Comparison of ENCODE assay signal across 9 mouse cellular contexts in the genomic region with DNA sequence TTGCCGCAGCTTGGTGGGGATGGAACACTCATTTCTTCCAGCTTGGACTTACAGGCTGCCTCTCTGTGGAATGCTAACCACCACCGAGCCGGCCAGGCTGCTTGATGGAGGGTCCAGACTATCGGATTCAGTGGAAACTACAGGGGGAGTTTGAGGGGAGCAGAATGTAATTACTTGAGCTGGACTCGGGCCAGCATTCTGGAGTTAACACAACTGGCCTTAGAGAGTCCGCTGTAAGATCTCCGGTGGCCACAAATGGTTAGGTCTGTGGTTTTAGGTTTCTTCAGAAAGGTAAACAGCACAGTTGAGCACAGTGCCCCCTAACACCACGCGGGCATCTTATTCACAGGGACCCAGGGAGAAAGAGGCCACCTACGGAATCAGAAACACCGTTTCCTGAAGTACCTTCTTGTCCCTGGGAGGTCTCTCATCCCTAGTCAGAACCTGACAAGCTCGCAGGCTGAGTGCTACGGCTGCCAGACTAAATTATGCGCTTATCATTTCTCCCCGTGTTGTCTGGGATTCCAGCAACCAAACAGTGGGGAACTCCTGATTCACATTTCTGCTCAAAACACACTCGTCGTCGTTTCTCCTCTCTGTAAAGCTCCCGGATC. TPM values are rescaled to one million over a fixed set of nuclear protein-coding genes. Genes with fewer than 3 reads are reported as not detected.
DNase-seq lines count a peak whose midpoint lies in the region; ATAC-seq and TF ChIP-seq lines count a peak whose summit lies in the region.
"Had no signal": no experiment of that assay in that cellular context is flagged by ENCODE, and none has a peak within 500 bp of the region (broad histone marks: within the 10 kb centered on the region; RNA-seq: fewer than 3 reads in every experiment).

No protein-coding gene starts in this region.

- H3K4me3 ChIP-seq in embryonic facial prominence, embryonic 14.5 days (ENCODE audit: low read depth, low read length), result peak overlapping the region; percentile 29
- no peak overlapping the region for H3K4me3 ChIP-seq in intestine, postnatal 0 days (ENCODE audit: low read depth, low read length)
- peak overlapping the region; percentile 22; the same call in 1 of the 2 replicates for H3K4me3 ChIP-seq in neural tube, embryonic 12.5 days

- H3K36me3 ChIP-seq in embryonic facial prominence, embryonic 14.5 days (ENCODE audit: control insufficient read depth, insufficient read depth, low read length), result no peaks in the 10 kb centered on the region
- no peaks in the 10 kb centered on the region for H3K36me3 ChIP-seq in intestine, postnatal 0 days (ENCODE audit: control insufficient read depth, insufficient read depth)
- no peaks in the 10 kb centered on the region for H3K36me3 ChIP-seq in neural tube, embryonic 12.5 days

- peak overlapping the region; percentile 46 for H3K9ac ChIP-seq in embryonic facial prominence, embryonic 14.5 days (ENCODE audit: low read depth, low read length)
- no peak overlapping the region for H3K9ac ChIP-seq in intestine, postnatal 0 days (ENCODE audit: low read depth, low read length)
- H3K9ac ChIP-seq in neural tube, embryonic 12.5 days, result no peak overlapping the region

- peaks cover 18% of the 10 kb centered on the region for H3K4me1 ChIP-seq in embryonic facial prominence, embryonic 14.5 days (ENCODE audit: control insufficient read depth, insufficient read depth, low read length)
- H3K4me1 ChIP-seq in intestine, postnatal 0 days (replicated peaks; ENCODE audit: control insufficient read depth, insufficient read depth, low read length), result no peaks in the 10 kb centered on the region
- H3K4me1 ChIP-seq in neural tube, embryonic 12.5 days, result peaks cover 15% of the 10 kb centered on the region; the same call in 1 of the 2 replicates

- no peaks in the 10 kb centered on the region for H3K9me3 ChIP-seq in embryonic facial prominence, embryonic 14.5 days (ENCODE audit: control insufficient read depth, low read length)
- H3K9me3 ChIP-seq in intestine, postnatal 0 days (ENCODE audit: control insufficient read depth), result no peaks in the 10 kb centered on the region
- H3K9me3 ChIP-seq in neural tube, embryonic 12.5 days, result no peaks in the 10 kb centered on the region

- 4% methylated on average over 19 of the region's 19 CpGs for WGBS in embryonic facial prominence, embryonic 14.5 days
- 24% methylated on average over 19 of the region's 19 CpGs for WGBS in intestine, postnatal 0 days
- 20% methylated on average over 19 of the region's 19 CpGs for WGBS in neural tube, embryonic 12.5 days

- H3K27ac ChIP-seq in embryonic facial prominence, embryonic 14.5 days (replicated peaks; ENCODE audit: low read depth, low read length), result peak overlapping the region; percentile 88
- no peak overlapping the region for H3K27ac ChIP-seq in intestine, postnatal 0 days (ENCODE audit: low read depth, low read length)
- H3K27ac ChIP-seq in neural tube, embryonic 12.5 days, result no peak overlapping the region

- DNase-seq in kidney, postnatal 14 days, result peak; percentile 13
- no peak for DNase-seq in kidney, adult 9 months
- peak; percentile 91 for DNase-seq in embryonic facial prominence, embryonic 14.5 days (ENCODE audit: low spot score)
- no peak for DNase-seq in yolk sac, embryonic 10.5 days (ENCODE audit: low spot score)
- DNase-seq in layer of hippocampus, postnatal 10 days (ENCODE audit: low spot score in 2 of 2), result no peak
- DNase-seq in right cerebral cortex, postnatal 14 days, result no peak

- peak; percentile 86 for ATAC-seq in embryonic facial prominence, embryonic 14.5 days (ENCODE audit: low read depth)
- ATAC-seq in intestine, postnatal 0 days, result no peak
- ATAC-seq in neural tube, embryonic 12.5 days (ENCODE audit: low FRiP score, low read depth), result no peak
- ATAC-seq: Patski had no signal

- H3K27me3 ChIP-seq in embryonic facial prominence, embryonic 14.5 days (replicated peaks; ENCODE audit: control insufficient read depth, insufficient read depth, low read length), result no peaks in the 10 kb centered on the region
- no peaks in the 10 kb centered on the region for H3K27me3 ChIP-seq in intestine, postnatal 0 days (replicated peaks; ENCODE audit: control insufficient read depth, insufficient read depth, low read length)
- H3K27me3 ChIP-seq in neural tube, embryonic 12.5 days (replicated peaks), result no peaks in the 10 kb centered on the region
- H3K27me3 ChIP-seq: Patski had no signal

- TF ChIP-seq CTCF in intestine, postnatal 0 days (IDR thresholded peaks at IDR 0.05; ENCODE audit: low read depth), result 0 out of 2 replicates have a peak, but pooled peaks have one; percentile 3

- peak overlapping the region; percentile 58 for H3K4me2 ChIP-seq in embryonic facial prominence, embryonic 14.5 days (ENCODE audit: low read depth, low read length)
- peak overlapping the region; percentile 44 for H3K4me2 ChIP-seq in intestine, postnatal 0 days (replicated peaks; ENCODE audit: low read depth)
- peak overlapping the region; percentile 53 for H3K4me2 ChIP-seq in neural tube, embryonic 12.5 days (replicated peaks)

RNA-seq across cellular contexts. Expression of gene Llph, which starts 45.5 kb away (rescaled TPM):
- polyA plus RNA-seq in embryonic facial prominence, embryonic 14.5 days (2014; fragmentation: Nextera tagmentation; extraction: Ambion mirVana), result 43.6 and 44.4 TPM in 2 replicates
- 40.6 and 49.3 TPM in 2 replicates for polyA plus RNA-seq in intestine, postnatal 0 days (2015; fragmentation: Nextera tagmentation; extraction: Ambion mirVana)
- 51.3 and 51.9 TPM in 2 replicates for polyA plus RNA-seq in neural tube, embryonic 12.5 days (2016; fragmentation: Nextera tagmentation; extraction: Ambion mirVana)
- total RNA-seq in layer of hippocampus, postnatal 10 days (2021), result 10 to 100 TPM; 21.5 to 24.2 TPM

Comparison
In these comparisons a context has a peak if more than half of its experiments do, and no peak if none do; other contexts are left out.
1. DNase-seq: peak in kidney, postnatal 14 days (single experiment) and embryonic facial prominence, embryonic 14.5 days (single experiment); none in kidney, adult 9 months (single experiment), yolk sac, embryonic 10.5 days (single experiment), layer of hippocampus, postnatal 10 days (0 of 2) and right cerebral cortex, postnatal 14 days (single experiment).
2. Peak in every context shown above with its lines, with median percentiles within 50 percentile points of each other: H3K4me2 ChIP-seq.